Comparison of ENCODE assay signal across 11 mouse cellular contexts in the genomic region with DNA sequence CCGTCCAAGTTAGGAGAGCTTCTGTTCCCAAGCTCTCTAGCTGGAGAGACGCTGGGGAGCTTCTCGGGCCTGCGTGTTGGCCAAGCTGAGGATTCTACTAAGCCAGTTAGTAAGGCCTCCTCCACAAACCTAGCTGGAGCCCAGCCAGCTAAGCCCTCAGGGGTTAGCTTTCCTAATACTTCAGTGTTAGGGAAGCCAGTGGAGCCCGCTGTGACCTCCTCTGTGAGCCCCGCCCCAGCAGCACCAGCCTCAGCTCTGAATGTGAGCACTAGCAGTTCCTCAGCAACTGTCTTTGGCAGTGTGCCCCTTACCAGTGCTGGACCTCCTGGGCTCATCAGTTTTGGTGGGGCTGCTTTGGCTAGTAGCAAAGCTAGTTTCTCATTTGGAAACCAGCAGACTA. TPM values are rescaled to one million over a fixed set of nuclear protein-coding genes. Genes with fewer than 3 reads are reported as not detected.
DNase-seq lines count a peak whose midpoint lies in the region; ATAC-seq and TF ChIP-seq lines count a peak whose summit lies in the region.
"Had no signal": no experiment of that assay in that cellular context is flagged by ENCODE, and none has a peak within 500 bp of the region (broad histone marks: within the 10 kb centered on the region; RNA-seq: fewer than 3 reads in every experiment).

No protein-coding gene starts in this region.

- peak; percentile 69 for ATAC-seq in Patski
- no peak for ATAC-seq in forebrain, embryonic 12.5 days (ENCODE audit: low FRiP score)
- ATAC-seq in intestine, postnatal 0 days: no peak

- H3K27ac ChIP-seq in forebrain, embryonic 12.5 days: no peak overlapping the region
- H3K27ac ChIP-seq in intestine, postnatal 0 days (ENCODE audit: low read depth, low read length): no peak overlapping the region
- H3K27ac ChIP-seq: embryonic facial prominence, embryonic 13.5 days; liver, embryonic 14.5 days; midbrain, embryonic 10.5 days had no signal

- intact Hi-C loops in heart, postnatal 14 days (cut with DNase I): no loop called here

- POLR2A ChIA-PET in Patski (lab: Charles Lee): interaction anchor here (0.9 kb wide), 1 partner anchor 15 kb away, joined by 3 read pairs; no protein-coding TSS in a partner anchor

- peaks cover 85% of the 10 kb centered on the region for H3K36me3 ChIP-seq in forebrain, embryonic 12.5 days (replicated peaks)
- peaks cover 57% of the 10 kb centered on the region for H3K36me3 ChIP-seq in intestine, postnatal 0 days (ENCODE audit: control insufficient read depth, insufficient read depth)

- no peaks in the 10 kb centered on the region for H3K4me1 ChIP-seq in forebrain, embryonic 12.5 days
- no peaks in the 10 kb centered on the region for H3K4me1 ChIP-seq in intestine, postnatal 0 days (replicated peaks; ENCODE audit: control insufficient read depth, insufficient read depth, low read length)
- H3K4me1 ChIP-seq: embryonic facial prominence, embryonic 13.5 days; midbrain, embryonic 10.5 days had no signal

- in situ Hi-C loops in Patski (cut with MboI; ENCODE audit: low pct_unique_long_range_greater_than_20kb): no loop called here

- H3K9me3 ChIP-seq in forebrain, embryonic 12.5 days: no peaks in the 10 kb centered on the region
- no peaks in the 10 kb centered on the region for H3K9me3 ChIP-seq in intestine, postnatal 0 days (ENCODE audit: control insufficient read depth)
- H3K9me3 ChIP-seq: embryonic facial prominence, embryonic 13.5 days; midbrain, embryonic 10.5 days had no signal

- H3K27me3 ChIP-seq in Patski: no peaks in the 10 kb centered on the region
- no peaks in the 10 kb centered on the region for H3K27me3 ChIP-seq in forebrain, embryonic 12.5 days
- no peaks in the 10 kb centered on the region for H3K27me3 ChIP-seq in intestine, postnatal 0 days (replicated peaks; ENCODE audit: control insufficient read depth, insufficient read depth, low read length)
- H3K27me3 ChIP-seq: embryonic facial prominence, embryonic 13.5 days had no signal

- WGBS in forebrain, embryonic 12.5 days: 94% methylated on average over 6 of the region's 6 CpGs
- 90% methylated on average over 6 of the region's 6 CpGs for WGBS in intestine, postnatal 0 days

- TF ChIP-seq CTCF in Patski (IDR thresholded peaks at IDR 0.05): no peak
- no peak for TF ChIP-seq CTCF in intestine, postnatal 0 days (IDR thresholded peaks at IDR 0.05; ENCODE audit: low read depth)

- no peak overlapping the region for H3K4me2 ChIP-seq in forebrain, embryonic 12.5 days
- no peak overlapping the region for H3K4me2 ChIP-seq in intestine, postnatal 0 days (replicated peaks; ENCODE audit: low read depth)
- H3K4me2 ChIP-seq: embryonic facial prominence, embryonic 13.5 days had no signal

- DNase-seq in kidney, postnatal 4 days: peak; percentile 19 to 27
- no peak for DNase-seq in kidney, adult 8-10 months
- DNase-seq in Patski (ENCODE audit: low read depth, low spot score): no peak
- peak; percentile 27 for DNase-seq in brain, adult 2 months (ENCODE audit: low read depth, low spot score)
- DNase-seq in heart, postnatal 14 days: peak; percentile 62
- no peak for DNase-seq in spleen, postnatal 10 days (ENCODE audit: low spot score in 2 of 2)

- H3K9ac ChIP-seq in forebrain, embryonic 12.5 days: no peak overlapping the region
- H3K9ac ChIP-seq in intestine, postnatal 0 days (ENCODE audit: low read depth, low read length): no peak overlapping the region
- H3K9ac ChIP-seq: embryonic facial prominence, embryonic 13.5 days; liver, embryonic 14.5 days had no signal

- CTCF ChIA-PET in Patski (lab: Charles Lee): interaction anchor here (0.9 to 1.9 kb wide), 4 partner anchors 10 to 97 kb away, joined by 3 to 4 read pairs (median 4); no protein-coding TSS in a partner anchor

- no peak overlapping the region for H3K4me3 ChIP-seq in forebrain, embryonic 12.5 days (replicated peaks)
- H3K4me3 ChIP-seq in intestine, postnatal 0 days (ENCODE audit: low read depth, low read length): no peak overlapping the region
- H3K4me3 ChIP-seq: embryonic facial prominence, embryonic 13.5 days; midbrain, embryonic 10.5 days had no signal

RNA-seq across cellular contexts. Expression of a gene that starts 51.2 kb away (rescaled TPM):
- 0.08 TPM for polyA plus RNA-seq in Patski (2021)
- 10 to 100 TPM; 22.8 to 23.9 TPM for total RNA-seq in heart, postnatal 14 days (2021)
- polyA plus RNA-seq in forebrain, embryonic 12.5 days (2016; fragmentation: Nextera tagmentation; extraction: Ambion mirVana): 0.67 and 0.88 TPM in 2 replicates
- polyA plus RNA-seq in intestine, postnatal 0 days (2015; fragmentation: Nextera tagmentation; extraction: Ambion mirVana): 6.1 and 6.2 TPM in 2 replicates

RNA-seq across cellular contexts. Expression of a gene that starts 59.2 kb away (rescaled TPM):
- polyA plus RNA-seq in Patski (2021): 40.5 TPM
- total RNA-seq in heart, postnatal 14 days (2021): 10 to 100 TPM; 37.0 to 38.1 TPM
- 87.4 and 90.3 TPM in 2 replicates for polyA plus RNA-seq in forebrain, embryonic 12.5 days (2016; fragmentation: Nextera tagmentation; extraction: Ambion mirVana)
- 31.3 and 37.2 TPM in 2 replicates for polyA plus RNA-seq in intestine, postnatal 0 days (2015; fragmentation: Nextera tagmentation; extraction: Ambion mirVana)

Comparison
In these comparisons a context has a peak if more than half of its experiments do, and no peak if none do; other contexts are left out.
1. DNase-seq: peak in kidney, postnatal 4 days (2 of 2), brain, adult 2 months (single experiment) and heart, postnatal 14 days (2 of 2); none in kidney, adult 8-10 months (0 of 2), Patski (single experiment) and spleen, postnatal 10 days (0 of 2).